Mouse (Mus musculus) liver, embryonic 14.5 days (tissue): Measurements from ENCODE around the gene Hist1h2ac. TPM values are rescaled to one million over a fixed set of nuclear protein-coding genes. Genes with fewer than 3 reads are reported as not detected.
A peak's percentile ranks its signal among the peaks of the same experiment; 100 is the strongest.
"Not testable (repeated sequence)": the region's sequence is repeated elsewhere in the genome, so short reads cannot be mapped to it uniquely, and the experiment has no call there.

Experiments used
- ATAC-seq: fragments of 200-750 bp; cut with Nextera tagmentation; 2 replicates; pipeline ENCODE4 v1.8.0; 2017; ENCODE audit warnings: moderate number of reproducible peaks, mild to moderate bottlenecking, moderate library complexity; ENCODE audit not compliant: insufficient read depth
- DNase-seq, 3 experiments: peaks; one replicate each; pipeline ENCODE4 v3.0.0-alpha.2; 2012 to 2013; ENCODE audit warnings: low read depth in 3 of 3, low spot score in 3 of 3
- H3K27ac ChIP-seq: fragments of 300-500 bp; sonication (generic); 2 replicates; pipeline ENCODE4 v1.5.1; 2014; ENCODE audit warnings: moderate library complexity, mild to moderate bottlenecking, control low read depth, inconsistent platforms
- H3K27me3 ChIP-seq: fragments of 300-500 bp; sonication (generic); 2 replicates; pipeline ENCODE4 v1.6.1; 2014; ENCODE audit warnings: mild to moderate bottlenecking, low read length, moderate library complexity; ENCODE audit not compliant: control insufficient read depth, insufficient read depth
- H3K36me3 ChIP-seq: fragments of 300-500 bp; sonication (generic); replicated peaks from 2 replicates; pipeline ENCODE4 v1.6.1; 2014; ENCODE audit warnings: low read depth; ENCODE audit not compliant: control insufficient read depth, insufficient read depth
- H3K4me1 ChIP-seq, 2 experiments: fragments of 200-500 bp in 1 of 2; fragments of 300-500 bp in 1 of 2; sonication (generic) in 1 of 2; replicated peaks; 2 replicates each; pipeline ENCODE4 v1.6.1; 2012 to 2014; ENCODE audit warnings: antibody characterized with exemption in 1 of 2, inconsistent platforms in 1 of 2, low read length in 1 of 2; ENCODE audit not compliant: control insufficient read depth in 2 of 2, insufficient read depth in 2 of 2
- H3K4me2 ChIP-seq: fragments of 300-500 bp; sonication (generic); 2 replicates; pipeline ENCODE4 v1.6.1; 2014; ENCODE audit warnings: low read depth, mild to moderate bottlenecking, control low read depth, moderate library complexity
- H3K4me3 ChIP-seq, 2 experiments: fragments of 200-500 bp in 1 of 2; fragments of 300-500 bp in 1 of 2; sonication (generic) in 1 of 2; 2 replicates each; pipeline ENCODE4 v1.5.1; 2012 to 2014; ENCODE audit warnings: low read depth in 2 of 2, low read length in 2 of 2, mild to moderate bottlenecking in 2 of 2, control low read depth in 1 of 2, inconsistent platforms in 1 of 2, moderate library complexity in 1 of 2; ENCODE audit not compliant: insufficient read depth in 1 of 2
- H3K9ac ChIP-seq: fragments of 300-500 bp; sonication (generic); replicated peaks from 2 replicates; pipeline ENCODE4 v1.6.1; 2014; ENCODE audit warnings: mild to moderate bottlenecking, control low read depth, moderate library complexity
- H3K9me3 ChIP-seq: fragments of 300-500 bp; sonication (generic); 2 replicates; pipeline ENCODE4 v1.6.1; 2016; ENCODE audit warnings: low read length, mixed read lengths; ENCODE audit not compliant: control insufficient read depth
- CTCF ChIP-seq: IDR thresholded peaks from 2 replicates; pipeline ENCODE4 v1.5.1; 2016; ENCODE audit warnings: antibody characterized with exemption, low read depth, control low read depth
- EP300 ChIP-seq: IDR thresholded peaks from 2 replicates; pipeline ENCODE4 v1.6.1; 2016; ENCODE audit warnings: antibody characterized with exemption, low read depth
- WGBS: fragments of 180-500 bp; shearing (Covaris S2); extraction: QIAGEN DNeasy Blood & Tissue Kit; methylation state at CpG from one replicate; pipeline ENCODE4 v1.1.7; 2014; ENCODE audit not compliant: insufficient replicate concordance; 5-methylcytosine and 5-hydroxymethylcytosine counted together
- polyA plus RNA-seq, 2 experiments: library from polyadenylated mRNA; depleted of rRNA in 1 of 2; stranded (reverse) in 1 of 2; unstranded in 1 of 2; fragments of >200 nt; fragmentation: Nextera tagmentation in 1 of 2; extraction: Ambion mirVana in 1 of 2; gene quantifications; 2 replicates each; pipeline versions ENCODE4 v1.2.1 to v1.2.3; 2012 to 2014

Hist1h2ac gene
- polyA plus RNA-seq, 2 experiments: 1.3 to 1.5 TPM

DNA sequence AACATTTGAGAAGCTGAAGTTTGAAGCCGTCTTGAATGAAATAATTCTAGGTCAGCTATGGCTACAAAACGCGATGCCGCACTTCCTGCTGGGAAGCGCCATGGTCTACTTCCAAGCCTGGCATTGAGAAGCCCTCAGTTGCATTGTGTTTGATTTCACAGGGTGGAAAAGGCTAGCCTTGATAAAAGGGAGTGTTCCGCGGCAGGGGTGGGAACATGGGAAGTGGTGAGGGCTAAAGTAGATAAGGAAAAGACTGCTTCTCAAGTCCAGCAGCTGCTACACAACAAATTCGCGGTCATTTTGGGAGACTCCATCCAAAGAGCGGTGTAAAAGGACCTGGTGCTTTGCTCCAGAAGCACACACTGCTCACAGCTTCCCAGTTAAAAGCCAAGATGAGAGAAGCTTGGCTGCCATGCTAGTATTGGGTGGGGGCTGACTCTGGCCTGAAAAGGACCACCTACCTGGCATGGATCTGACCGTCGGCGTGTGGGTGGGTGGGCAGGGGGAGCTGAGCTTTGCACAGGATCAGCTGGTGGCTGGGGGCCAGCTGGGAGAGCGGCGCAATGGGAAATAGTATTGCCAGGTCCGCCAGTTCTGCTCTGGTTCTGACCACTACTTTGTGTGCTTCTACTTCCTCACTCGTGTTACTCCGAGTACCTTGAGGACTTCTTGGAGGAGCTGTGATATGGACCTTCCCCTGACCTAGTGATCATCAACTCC lies 44.9 kb upstream of the Hist1h2ac start:
- DNase-seq: no peak
- H3K9ac ChIP-seq: no peak overlapping the region; the same call in 1 of the 2 replicates
- WGBS: 41% methylated on average over 18 of the region's 18 CpGs

DNA sequence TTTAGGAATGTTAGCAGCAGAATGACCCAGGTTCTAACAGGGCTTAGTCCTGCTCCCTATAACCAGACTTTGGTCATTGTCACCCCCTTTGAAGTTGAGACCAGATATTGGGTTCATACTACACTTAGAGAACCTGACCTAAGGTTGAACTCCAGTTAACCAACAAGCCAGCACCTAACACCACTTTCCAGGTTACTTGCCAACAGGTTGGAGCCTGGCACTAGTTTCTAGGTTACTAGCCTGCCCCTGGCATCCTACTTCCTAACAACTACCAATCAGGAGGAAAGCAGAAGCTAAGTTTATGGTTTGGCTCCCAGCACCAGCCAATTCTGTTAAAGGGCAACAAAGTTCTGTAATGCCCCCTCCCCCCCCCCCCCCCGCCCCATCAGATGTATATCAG lies 41.5 kb upstream of the Hist1h2ac start:
- Histone ChIP-seq H3K4me3 (no peak overlapping the region), H3K36me3 (no peaks in the 10 kb centered on the region), H3K27me3 (no peaks in the 10 kb centered on the region), H3K4me2 (no peak overlapping the region), H3K27ac (no peak overlapping the region), H3K9me3 (no peaks in the 10 kb centered on the region), H3K9ac (no peak overlapping the region), H3K4me1 (peaks cover 15 to 33% of the 10 kb centered on the region in 2 experiments)
- DNase-seq (no peak), ATAC-seq (no peak)
- 33% methylated on average over 1 of the region's 1 CpGs for WGBS
- TF ChIP-seq CTCF (no peak), EP300 (no peak)

More for the DNA sequence above, 44.9 kb upstream of the Hist1h2ac start:
- H3K9me3 ChIP-seq: no peaks in the 10 kb centered on the region
- H3K27me3 ChIP-seq: no peaks in the 10 kb centered on the region
- peak overlapping the region; percentile 11; the same call in 1 of the 2 replicates for H3K4me2 ChIP-seq
- TF ChIP-seq EP300 (no peak), CTCF (no peak)
- no peaks in the 10 kb centered on the region for H3K36me3 ChIP-seq
- peaks cover 17 to 32% of the 10 kb centered on the region in 2 experiments for H3K4me1 ChIP-seq
- no peak overlapping the region for H3K4me3 ChIP-seq
- ATAC-seq: no peak
- H3K27ac ChIP-seq: no peak overlapping the region

DNA sequence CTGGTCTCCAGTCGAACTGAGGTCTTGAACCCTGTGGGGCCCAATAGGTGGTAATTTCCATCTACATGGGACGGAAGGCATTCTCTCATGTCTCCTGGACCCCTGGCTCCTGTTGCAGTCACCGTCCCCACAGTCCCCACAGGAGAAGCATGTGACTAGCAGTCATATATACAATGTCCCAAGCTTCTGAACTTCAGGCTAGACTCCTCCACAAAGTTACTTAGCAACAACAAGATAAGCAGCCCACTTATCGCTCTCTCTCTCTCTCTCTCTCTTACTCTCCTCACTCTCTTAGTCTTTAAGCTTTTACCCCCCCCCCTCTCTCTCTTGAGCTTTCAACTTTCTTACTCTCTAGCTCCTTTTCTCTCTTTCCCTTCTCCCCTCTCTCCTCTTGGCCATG lies 40.5 kb upstream of the Hist1h2ac start:
- Histone ChIP-seq H3K27ac (no peak overlapping the region), H3K9ac (no peak overlapping the region), H3K9me3 (no peaks in the 10 kb centered on the region), H3K4me1 (peaks cover 15 to 29% of the 10 kb centered on the region in 2 experiments), H3K4me2 (no peak overlapping the region), H3K36me3 (no peaks in the 10 kb centered on the region), H3K27me3 (no peaks in the 10 kb centered on the region), H3K4me3 (no peak overlapping the region)
- no peak for DNase-seq
- TF ChIP-seq EP300: no peak
- TF ChIP-seq CTCF: no peak
- peak; percentile 69; the same call in 1 of the 2 replicates for ATAC-seq
- 44% methylated on average over 4 of the region's 4 CpGs for WGBS

DNA sequence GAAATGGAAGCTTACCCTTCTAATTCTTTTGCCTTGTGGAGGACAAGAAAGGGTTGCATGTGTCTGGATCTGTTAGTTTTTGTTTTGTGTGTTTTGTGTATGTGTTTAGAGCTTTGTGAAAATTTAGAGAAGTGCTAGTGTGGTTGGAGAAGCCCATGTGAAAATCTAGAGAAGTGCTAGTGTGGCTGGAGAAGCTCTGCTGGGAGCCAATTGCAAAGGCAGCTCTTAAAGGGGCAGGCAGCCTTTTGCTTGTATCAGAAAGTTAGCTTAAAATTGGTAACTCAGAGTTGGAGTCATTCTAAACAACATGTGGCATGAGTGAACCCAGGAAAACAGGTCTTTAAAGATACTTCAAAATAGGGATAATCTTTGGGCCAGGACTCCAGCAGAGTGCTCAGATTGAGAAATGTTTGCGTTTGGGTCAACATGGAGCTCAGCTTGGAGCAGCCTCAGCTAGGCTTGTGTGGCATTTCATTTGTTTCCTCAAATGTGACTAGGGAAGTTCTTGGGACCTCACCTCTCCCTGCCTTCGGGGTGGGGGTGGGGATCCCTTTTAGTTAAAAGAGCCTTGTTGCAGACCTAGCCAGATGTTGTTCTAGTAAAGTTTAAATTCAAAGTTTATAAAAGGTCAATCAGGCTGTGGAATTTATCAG lies 34.0 kb upstream of the Hist1h2ac start:
- H3K9ac ChIP-seq: not testable (repeated sequence)

DNA sequence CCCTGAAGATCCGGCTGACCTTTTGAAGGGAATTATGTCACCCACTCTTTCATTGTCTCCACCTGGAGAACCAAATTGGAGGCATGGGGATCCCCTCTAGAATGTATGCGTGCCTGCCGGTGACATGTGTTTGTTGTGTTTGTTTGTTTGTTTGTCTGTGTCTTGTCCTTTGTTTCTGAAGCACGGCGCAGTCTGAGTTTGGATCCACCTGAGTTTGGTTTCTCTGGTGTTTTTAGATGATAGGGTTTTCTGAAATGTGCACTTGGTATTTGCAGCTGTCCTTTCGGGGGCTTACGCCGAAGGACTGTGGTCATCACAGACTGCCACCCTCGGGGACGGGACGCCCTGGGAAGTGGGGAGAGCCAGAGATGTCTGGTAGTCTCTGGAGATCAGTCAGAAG lies 33.4 kb upstream of the Hist1h2ac start:
- TF ChIP-seq CTCF (no peak), EP300 (no peak)
- Histone ChIP-seq H3K4me2 (no peak overlapping the region), H3K4me1 (peaks cover 0 to 2% of the 10 kb centered on the region in 2 experiments; a peak in 2 of 4 replicates), H3K4me3 (no peak overlapping the region), H3K27ac (no peak overlapping the region), H3K9ac (no peak overlapping the region), H3K27me3 (no peaks in the 10 kb centered on the region; the same call in 1 of the 2 replicates), H3K36me3 (no peaks in the 10 kb centered on the region), H3K9me3 (no peaks in the 10 kb centered on the region)
- 42% methylated on average over 11 of the region's 11 CpGs for WGBS
- DNase-seq: no peak
- no peak for ATAC-seq

More for the DNA sequence above, 34.0 kb upstream of the Hist1h2ac start:
- H3K27me3 ChIP-seq, ATAC-seq, H3K27ac ChIP-seq, H3K4me1 ChIP-seq, H3K9me3 ChIP-seq, DNase-seq, H3K36me3 ChIP-seq, H3K4me3 ChIP-seq, H3K4me2 ChIP-seq: not testable (repeated sequence)
- 14% methylated on average over 2 of the region's 2 CpGs for WGBS
